Mouse (Mus musculus) MEL (cell line): ENCODE data around the gene Tspan18.

ENCODE experiments used
- EP300 ChIP-seq, 2 experiments: IDR thresholded peaks; 2 replicates each; pipeline ENCODE4 v1.6.1; 2011; ENCODE audit warnings: improper control_type of control experiment in 2 of 2, low read length in 2 of 2, low read depth in 1 of 2, mild to moderate bottlenecking in 1 of 2
- ETS1 ChIP-seq: IDR thresholded peaks from 2 replicates; pipeline ENCODE4 v1.6.1; 2012; ENCODE audit warnings: low read depth, mild to moderate bottlenecking, inconsistent platforms, low read length, improper control_type of control experiment, moderate library complexity
- GABPA ChIP-seq: IDR thresholded peaks from 2 replicates; pipeline ENCODE4 v1.6.1; 2012; ENCODE audit warnings: low read depth, mild to moderate bottlenecking, inconsistent platforms, low read length, improper control_type of control experiment, moderate library complexity
- POLR2A ChIP-seq, 2 experiments: IDR thresholded peaks; 2 replicates each; pipeline ENCODE4 v1.6.1; 2011 to 2012; ENCODE audit warnings: low read length in 2 of 2, mild to moderate bottlenecking in 2 of 2, control low read depth in 1 of 2, improper control_type of control experiment in 1 of 2, low read depth in 1 of 2, moderate library complexity in 1 of 2; ENCODE audit not compliant: control insufficient read depth in 1 of 2, insufficient read depth in 1 of 2, poor library complexity in 1 of 2
- TBP ChIP-seq: IDR thresholded peaks from 2 replicates; pipeline ENCODE4 v1.8.0; 2011; ENCODE audit warnings: low read depth, low read length, improper control_type of control experiment
- TCF12 ChIP-seq: IDR thresholded peaks from 2 replicates; pipeline ENCODE4 v1.6.1; 2014; ENCODE audit warnings: low read depth, mild to moderate bottlenecking, inconsistent platforms, low read length, improper control_type of control experiment, moderate library complexity
- USF1 ChIP-seq: IDR thresholded peaks from 2 replicates; pipeline ENCODE4 v1.6.1; 2014; ENCODE audit warnings: low read depth, mild to moderate bottlenecking, inconsistent platforms, low read length, improper control_type of control experiment, moderate library complexity
- ZNF384 ChIP-seq: IDR thresholded peaks from 2 replicates; pipeline ENCODE4 v1.6.1; 2012; ENCODE audit warnings: low read depth, mild to moderate bottlenecking, inconsistent platforms, low read length, improper control_type of control experiment

DNA sequence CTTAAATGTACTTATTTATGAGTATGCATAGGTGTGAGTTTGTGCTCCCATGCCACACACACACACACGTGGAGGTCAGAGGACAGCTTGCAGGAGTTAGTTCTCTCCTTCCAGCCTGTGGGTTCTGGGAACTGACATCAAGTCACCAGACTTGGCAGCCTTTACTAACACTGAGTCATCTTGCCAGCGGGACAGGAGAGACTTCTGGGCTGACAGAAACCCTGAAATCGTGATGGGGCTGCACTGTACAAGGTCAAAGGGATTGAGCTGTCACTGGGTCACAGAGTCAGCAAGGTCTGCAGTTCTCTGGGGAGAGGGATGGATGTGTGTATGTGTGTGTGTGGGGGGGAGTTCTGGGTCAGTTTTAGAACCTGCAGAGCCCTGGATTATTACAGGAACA is 36.6 kb downstream of the Tspan18 start:
- TF ChIP-seq POLR2A (IDR thresholded peaks at IDR 0.05; ENCODE audit: control insufficient read depth in 1 of 2, insufficient read depth in 1 of 2, low read depth in 1 of 2, low read length in 2 of 2, poor library complexity in 1 of 2) (no peak), TBP (no peak), EP300 (IDR thresholded peaks at IDR 0.05; ENCODE audit: low read depth in 1 of 2, low read length in 2 of 2) (no peak), ZNF384 (no peak), ETS1 (no peak), GABPA (no peak), USF1 (no peak), TCF12 (no peak)
